Comparison of ENCODE assay signal across 12 mouse cellular contexts in the genomic region with DNA sequence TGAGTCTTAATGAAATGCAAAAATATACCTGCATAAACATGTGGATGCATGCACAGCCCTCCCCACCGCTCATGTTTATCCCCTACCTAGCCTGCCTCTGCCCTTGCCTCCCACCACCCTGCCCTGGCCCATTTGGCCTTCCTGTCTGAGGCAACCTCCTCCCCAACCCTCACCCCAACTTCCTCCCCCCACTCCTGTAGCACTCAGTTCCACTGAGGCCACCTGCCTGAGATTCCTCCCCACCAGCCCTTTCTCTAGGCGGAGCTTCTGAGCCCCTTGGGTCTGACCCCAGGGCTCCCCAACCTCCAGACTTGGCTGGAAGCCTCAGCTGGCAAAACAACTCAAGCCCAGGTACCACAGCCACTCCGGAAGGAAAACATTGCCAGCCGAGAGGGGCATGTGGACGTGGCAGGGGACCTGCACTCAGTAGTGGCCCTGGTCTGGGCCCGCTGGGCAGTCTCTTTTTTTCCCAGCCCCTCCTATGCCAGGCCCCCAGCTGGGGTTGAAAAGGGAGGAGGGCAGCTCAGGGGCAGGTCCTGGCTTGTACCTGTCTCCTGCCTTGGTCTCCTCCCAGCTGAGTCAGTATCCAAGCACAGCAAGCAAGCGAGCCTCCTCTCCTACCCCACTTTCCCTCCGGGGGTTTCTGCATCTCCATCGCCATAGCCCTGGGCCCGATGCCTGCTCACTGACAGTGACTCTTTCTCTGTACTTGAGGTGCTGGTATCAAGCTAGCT. TPM values are rescaled to one million over a fixed set of nuclear protein-coding genes. Genes with fewer than 3 reads are reported as not detected.
DNase-seq lines count a peak whose midpoint lies in the region; ATAC-seq and TF ChIP-seq lines count a peak whose summit lies in the region.
"Had no signal": no experiment of that assay in that cellular context is flagged by ENCODE, and none has a peak within 500 bp of the region (broad histone marks: within the 10 kb centered on the region; RNA-seq: fewer than 3 reads in every experiment).

No protein-coding gene starts in this region.

- H3K4me2 ChIP-seq in heart, embryonic 16.5 days (ENCODE audit: low read depth, low read length) = peak overlapping the region; percentile 25
- peak overlapping the region; percentile 37 for H3K4me2 ChIP-seq in stomach, embryonic 16.5 days (ENCODE audit: low read depth, low read length)
- H3K4me2 ChIP-seq: heart, embryonic 11.5 days; lung, embryonic 14.5 days had no signal

- 0 out of 2 replicates have a peak, but pooled peaks have one; percentile 19 for ATAC-seq in heart, embryonic 16.5 days (replicated peaks; ENCODE audit: extremely low read depth, insufficient read depth, low FRiP score)
- ATAC-seq in inflammation-experienced regulatory T-cells, adult 6 months = peak; percentile 65
- ATAC-seq in stomach, embryonic 16.5 days (ENCODE audit: insufficient read depth, low FRiP score) = no peak

- WGBS in heart, embryonic 16.5 days = 51% methylated on average over 10 of the region's 10 CpGs
- WGBS in stomach, embryonic 16.5 days = 52% methylated on average over 10 of the region's 10 CpGs

- H3K9ac ChIP-seq in heart, embryonic 16.5 days (ENCODE audit: low read length) = no peak overlapping the region
- H3K9ac ChIP-seq in ES-Bruce4 (ENCODE audit: low read depth, poor library complexity, severe bottlenecking) = peak overlapping the region; percentile 17
- peak overlapping the region; percentile 59 for H3K9ac ChIP-seq in stomach, embryonic 16.5 days (ENCODE audit: low read length)
- H3K9ac ChIP-seq: lung, embryonic 14.5 days had no signal

- H3K27ac ChIP-seq in heart, embryonic 16.5 days (ENCODE audit: low read length) = no peak overlapping the region; the same call in 1 of the 2 replicates
- H3K27ac ChIP-seq in ES-Bruce4 (ENCODE audit: insufficient read depth, low read length) = peak overlapping the region; percentile 42
- peak overlapping the region; percentile 67 for H3K27ac ChIP-seq in stomach, embryonic 16.5 days (ENCODE audit: low read length)

- no peak for DNase-seq in heart, postnatal 36 days
- DNase-seq in cerebellum, adult 9-10 months = no peak
- DNase-seq in right cerebral cortex, adult 18-20 months = no peak
- no peak for DNase-seq in retina, embryonic 14.5 days (ENCODE audit: low spot score)
- DNase-seq: kidney, postnatal 25 days; lung, embryonic 14.5 days had no signal

- intact Hi-C loops in heart, postnatal 36 days (cut with DNase I) = no loop called here

- H3K36me3 ChIP-seq in heart, embryonic 16.5 days (ENCODE audit: control insufficient read depth, insufficient read depth) = peaks cover 16% of the 10 kb centered on the region
- H3K36me3 ChIP-seq in ES-Bruce4 (ENCODE audit: control insufficient read depth, insufficient read depth, low read length, poor library complexity, severe bottlenecking) = peaks cover 4% of the 10 kb centered on the region; the same call in 1 of the 2 replicates
- peaks cover 18% of the 10 kb centered on the region for H3K36me3 ChIP-seq in stomach, embryonic 16.5 days (ENCODE audit: control insufficient read depth, insufficient read depth, low read length)

- no peak for TF ChIP-seq EP300 in ES-Bruce4 (IDR thresholded peaks at IDR 0.05; ENCODE audit: insufficient read depth, low read depth, low read length)

- no peak for TF ChIP-seq POLR2A in ES-Bruce4 (IDR thresholded peaks at IDR 0.05; ENCODE audit: insufficient read depth, low read length)

- peaks cover 6% of the 10 kb centered on the region for H3K27me3 ChIP-seq in heart, embryonic 16.5 days (ENCODE audit: control insufficient read depth, insufficient read depth, low read length)
- no peaks in the 10 kb centered on the region for H3K27me3 ChIP-seq in ES-Bruce4 (ENCODE audit: control insufficient read depth, insufficient read depth, low read length, poor library complexity, severe bottlenecking)
- H3K27me3 ChIP-seq in stomach, embryonic 16.5 days (ENCODE audit: control insufficient read depth, insufficient read depth, low read length) = no peaks in the 10 kb centered on the region

- no peaks in the 10 kb centered on the region for H3K9me3 ChIP-seq in heart, embryonic 16.5 days (replicated peaks; ENCODE audit: control insufficient read depth, low read length)
- H3K9me3 ChIP-seq in ES-Bruce4 (replicated peaks; ENCODE audit: control insufficient read depth, insufficient read depth, low read length, poor library complexity, severe bottlenecking) = no peaks in the 10 kb centered on the region
- no peaks in the 10 kb centered on the region for H3K9me3 ChIP-seq in stomach, embryonic 16.5 days (replicated peaks; ENCODE audit: control insufficient read depth, low read length)

- TF ChIP-seq CTCF in ES-Bruce4 (IDR thresholded peaks at IDR 0.05; ENCODE audit: low read depth, low read length) = no peak

- no peaks in the 10 kb centered on the region for H3K4me1 ChIP-seq in heart, embryonic 16.5 days (ENCODE audit: control insufficient read depth, insufficient read depth, low read length)
- peaks cover 7% of the 10 kb centered on the region for H3K4me1 ChIP-seq in ES-Bruce4 (ENCODE audit: control insufficient read depth, insufficient read depth, low read length)
- 0 out of 2 replicates have a peak, but pooled peaks cover 3% of the 10 kb centered on the region for H3K4me1 ChIP-seq in stomach, embryonic 16.5 days (ENCODE audit: control insufficient read depth, insufficient read depth, low read length)

- H3K4me3 ChIP-seq in heart, embryonic 16.5 days (ENCODE audit: low read length) = no peak overlapping the region; the same call in 1 of the 2 replicates
- peak overlapping the region; percentile 55 for H3K4me3 ChIP-seq in ES-Bruce4 (ENCODE audit: low read depth, low read length)
- H3K4me3 ChIP-seq in stomach, embryonic 16.5 days (replicated peaks; ENCODE audit: low read length) = peak overlapping the region; percentile 35
- H3K4me3 ChIP-seq: myocyte had no signal

RNA-seq across cellular contexts. Expression of a gene that starts 1.1 kb away (rescaled TPM):
- 3.4 and 7.6 TPM in 2 replicates for polyA plus RNA-seq in heart, embryonic 16.5 days (2015; fragmentation: Nextera tagmentation; extraction: Ambion mirVana)
- total RNA-seq in heart, postnatal 36 days (2021) = 1 to 10 TPM in 1 of 2 experiments, under 1 TPM in 1; 0.50 to 1.5 TPM
- 12.6 and 15.2 TPM in 2 replicates for polyA plus RNA-seq in ES-Bruce4 (2011; ENCODE audit: insufficient read depth, insufficient read length, low read depth, missing spikeins)
- 10 to 100 TPM; 18.3 to 62.3 (median 43.8) TPM for polyA plus RNA-seq in inflammation-experienced regulatory T-cells, adult 6 months (2017; shearing (Covaris generic))
- polyA plus RNA-seq in stomach, embryonic 16.5 days (2015; fragmentation: Nextera tagmentation; extraction: Ambion mirVana) = 52.0 and 76.1 TPM in 2 replicates

RNA-seq across cellular contexts. Expression of a gene that starts 15.8 kb away (rescaled TPM):
- polyA plus RNA-seq in heart, embryonic 16.5 days (2015; fragmentation: Nextera tagmentation; extraction: Ambion mirVana) = 55.5 and 59.2 TPM in 2 replicates
- 10 to 100 TPM; 30.6 to 30.7 TPM for total RNA-seq in heart, postnatal 36 days (2021)
- polyA plus RNA-seq in ES-Bruce4 (2011; ENCODE audit: insufficient read depth, insufficient read length, low read depth, missing spikeins) = 28.5 and 32.4 TPM in 2 replicates
- polyA plus RNA-seq in inflammation-experienced regulatory T-cells, adult 6 months (2017; shearing (Covaris generic)) = 10 to 100 TPM; 69.3 to 98.0 (median 86.0) TPM
- 71.3 and 74.3 TPM in 2 replicates for polyA plus RNA-seq in stomach, embryonic 16.5 days (2015; fragmentation: Nextera tagmentation; extraction: Ambion mirVana)

RNA-seq across cellular contexts. Expression of a gene that starts 21.2 kb away (rescaled TPM):
- 3.4 and 3.6 TPM in 2 replicates for polyA plus RNA-seq in heart, embryonic 16.5 days (2015; fragmentation: Nextera tagmentation; extraction: Ambion mirVana)
- 10 to 100 TPM; 15.5 to 20.1 TPM for total RNA-seq in heart, postnatal 36 days (2021)
- polyA plus RNA-seq in ES-Bruce4 (2011; ENCODE audit: insufficient read depth, insufficient read length, low read depth, missing spikeins) = 3.8 TPM in 2 replicates
- under 1 TPM in 1 of 3 experiments, not detected in 2; 0.57 TPM for polyA plus RNA-seq in inflammation-experienced regulatory T-cells, adult 6 months (2017; shearing (Covaris generic))
- polyA plus RNA-seq in stomach, embryonic 16.5 days (2015; fragmentation: Nextera tagmentation; extraction: Ambion mirVana) = 17.1 and 21.0 TPM in 2 replicates

RNA-seq across cellular contexts. Expression of a gene that starts 49.5 kb away (rescaled TPM):
- polyA plus RNA-seq in heart, embryonic 16.5 days (2015; fragmentation: Nextera tagmentation; extraction: Ambion mirVana) = 0.14 and 0.29 TPM in 2 replicates
- total RNA-seq in heart, postnatal 36 days (2021) = under 1 TPM in 1 of 2 experiments, not detected in 1; 0.16 TPM
- 0.26 and 0.52 TPM in 2 replicates for polyA plus RNA-seq in ES-Bruce4 (2011; ENCODE audit: insufficient read depth, insufficient read length, low read depth, missing spikeins)
- not detected for polyA plus RNA-seq in inflammation-experienced regulatory T-cells, adult 6 months (2017; shearing (Covaris generic))
- polyA plus RNA-seq in stomach, embryonic 16.5 days (2015; fragmentation: Nextera tagmentation; extraction: Ambion mirVana) = 0.12 TPM in 1 of 2 replicates, not detected in the other
- polyA plus RNA-seq: lung, embryonic 14.5 days had no signal

RNA-seq across cellular contexts. Expression of a gene that starts 49.9 kb away (rescaled TPM):
- 0.66 TPM in 1 of 2 replicates, not detected in the other for polyA plus RNA-seq in heart, embryonic 16.5 days (2015; fragmentation: Nextera tagmentation; extraction: Ambion mirVana)
- total RNA-seq in heart, postnatal 36 days (2021) = under 1 TPM in 1 of 2 experiments, not detected in 1; 0.51 TPM
- 9.6 and 12.4 TPM in 2 replicates for polyA plus RNA-seq in ES-Bruce4 (2011; ENCODE audit: insufficient read depth, insufficient read length, low read depth, missing spikeins)
- not detected for polyA plus RNA-seq in inflammation-experienced regulatory T-cells, adult 6 months (2017; shearing (Covaris generic))
- 9.2 and 9.5 TPM in 2 replicates for polyA plus RNA-seq in stomach, embryonic 16.5 days (2015; fragmentation: Nextera tagmentation; extraction: Ambion mirVana)
